Mouse (Mus musculus): Measurements from ENCODE around the gene Arg2. TPM values are rescaled to one million over a fixed set of nuclear protein-coding genes. Genes with fewer than 3 reads are reported as not detected.

Gene Arg2
- polyA plus RNA-seq, 1 experiment from 2014 or later = 1.4 TPM

DNA sequence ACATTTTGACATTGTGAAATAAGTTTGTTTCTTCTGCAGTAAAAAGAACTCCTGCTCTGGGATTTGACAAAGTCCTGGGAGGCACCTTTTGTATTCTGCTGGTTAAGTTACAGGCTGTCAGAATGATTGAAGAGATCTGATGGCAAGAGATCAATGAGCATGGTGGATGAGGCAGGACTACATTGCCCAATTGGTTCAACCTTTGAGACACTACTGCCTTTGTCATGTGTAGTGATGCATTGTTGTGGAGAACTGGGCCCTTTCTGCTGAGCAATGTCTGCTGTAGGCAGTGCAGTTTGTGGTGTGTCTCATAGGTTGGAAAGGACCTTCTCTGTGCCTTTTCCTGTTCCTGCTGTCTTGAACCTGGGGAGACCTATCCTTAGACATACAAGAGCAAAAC lies 10.8 kb downstream of the Arg2 start:
- no peak overlapping the region for H3K4me3 ChIP-seq (ENCODE audit: low read depth, low read length)
- no peak overlapping the region for H3K27ac ChIP-seq (ENCODE audit: low read length)
- no peaks in the 10 kb centered on the region for H3K27me3 ChIP-seq (ENCODE audit: control insufficient read depth, insufficient read depth, low read length)
- no peaks in the 10 kb centered on the region for H3K4me1 ChIP-seq (ENCODE audit: control insufficient read depth, insufficient read depth, low read length)
- H3K9ac ChIP-seq (replicated peaks; ENCODE audit: low read depth, low read length) = no peak overlapping the region
- H3K36me3 ChIP-seq (ENCODE audit: control insufficient read depth, insufficient read depth, low read length) = no peaks in the 10 kb centered on the region
- no peak overlapping the region for H3K4me2 ChIP-seq (replicated peaks; ENCODE audit: low read depth, low read length)
- ATAC-seq (ENCODE audit: insufficient number of reproducible peaks, insufficient read depth, low FRiP score, low read depth) = no peak
- H3K9me3 ChIP-seq (ENCODE audit: control insufficient read depth, low read depth, low read length) = no peaks in the 10 kb centered on the region

DNA sequence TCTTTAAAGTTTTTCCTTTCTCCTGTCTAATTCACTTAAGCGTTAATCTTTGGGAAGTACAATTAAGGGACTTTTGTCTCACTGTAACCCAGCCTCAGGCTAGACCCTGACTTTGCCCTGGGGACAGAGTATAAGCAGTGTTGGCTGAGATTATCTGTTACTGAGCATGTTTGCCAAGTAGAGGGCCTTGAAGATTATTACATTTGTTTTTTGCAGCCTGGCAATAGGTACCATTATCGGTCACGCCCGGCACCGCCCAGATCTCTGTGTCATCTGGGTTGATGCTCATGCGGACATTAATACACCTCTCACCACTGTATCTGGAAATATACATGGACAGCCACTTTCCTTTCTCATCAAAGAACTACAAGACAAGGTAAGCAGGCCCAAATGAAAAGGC lies 19.1 kb downstream of the Arg2 start:
- 91% methylated on average over 6 of the region's 6 CpGs for WGBS
- ATAC-seq (ENCODE audit: insufficient number of reproducible peaks, insufficient read depth, low FRiP score, low read depth) = no peak
- H3K36me3 ChIP-seq (ENCODE audit: control insufficient read depth, insufficient read depth, low read length) = peaks cover 6% of the 10 kb centered on the region; the same call in 1 of the 2 replicates
- no peak overlapping the region for H3K4me2 ChIP-seq (replicated peaks; ENCODE audit: low read depth, low read length)
- H3K27me3 ChIP-seq (ENCODE audit: control insufficient read depth, insufficient read depth, low read length) = no peaks in the 10 kb centered on the region
- H3K4me3 ChIP-seq (ENCODE audit: low read depth, low read length) = no peak overlapping the region
- H3K4me1 ChIP-seq (ENCODE audit: control insufficient read depth, insufficient read depth, low read length) = no peaks in the 10 kb centered on the region
- no peak overlapping the region for H3K9ac ChIP-seq (replicated peaks; ENCODE audit: low read depth, low read length)
- H3K9me3 ChIP-seq (ENCODE audit: control insufficient read depth, low read depth, low read length) = no peaks in the 10 kb centered on the region
- no peak overlapping the region for H3K27ac ChIP-seq (ENCODE audit: low read length)

DNA sequence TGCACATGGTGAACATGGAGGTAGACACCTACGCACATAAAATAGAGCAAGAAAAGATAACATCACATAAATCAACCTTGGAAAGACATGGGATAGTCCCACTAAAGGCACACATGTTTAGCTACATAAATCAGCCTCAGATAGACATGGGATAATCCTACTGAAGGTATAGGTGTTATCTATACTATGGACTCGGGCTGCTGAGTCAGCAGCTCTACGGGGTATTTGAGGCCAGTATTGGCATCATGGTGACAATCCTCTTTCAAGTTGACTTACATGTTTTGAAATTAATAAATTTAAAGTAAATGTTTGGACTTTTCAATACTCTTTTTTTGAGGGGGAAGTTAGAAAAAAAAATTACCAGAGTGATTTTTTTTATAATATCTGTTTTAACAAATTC lies 32.3 kb downstream of the Arg2 start:
- Histone ChIP-seq H3K4me1 (ENCODE audit: control insufficient read depth, insufficient read depth, low read length) (no peaks in the 10 kb centered on the region), H3K9ac (replicated peaks; ENCODE audit: low read depth, low read length) (no peak overlapping the region), H3K4me2 (replicated peaks; ENCODE audit: low read depth, low read length) (no peak overlapping the region), H3K9me3 (ENCODE audit: control insufficient read depth, low read depth, low read length) (no peaks in the 10 kb centered on the region), H3K4me3 (ENCODE audit: low read depth, low read length) (no peak overlapping the region), H3K36me3 (ENCODE audit: control insufficient read depth, insufficient read depth, low read length) (peaks cover 38% of the 10 kb centered on the region), H3K27me3 (ENCODE audit: control insufficient read depth, insufficient read depth, low read length) (no peaks in the 10 kb centered on the region), H3K27ac (ENCODE audit: low read length) (no peak overlapping the region)
- ATAC-seq (ENCODE audit: insufficient number of reproducible peaks, insufficient read depth, low FRiP score, low read depth) = no peak
- WGBS = 98% methylated on average over 3 of the region's 3 CpGs

DNA sequence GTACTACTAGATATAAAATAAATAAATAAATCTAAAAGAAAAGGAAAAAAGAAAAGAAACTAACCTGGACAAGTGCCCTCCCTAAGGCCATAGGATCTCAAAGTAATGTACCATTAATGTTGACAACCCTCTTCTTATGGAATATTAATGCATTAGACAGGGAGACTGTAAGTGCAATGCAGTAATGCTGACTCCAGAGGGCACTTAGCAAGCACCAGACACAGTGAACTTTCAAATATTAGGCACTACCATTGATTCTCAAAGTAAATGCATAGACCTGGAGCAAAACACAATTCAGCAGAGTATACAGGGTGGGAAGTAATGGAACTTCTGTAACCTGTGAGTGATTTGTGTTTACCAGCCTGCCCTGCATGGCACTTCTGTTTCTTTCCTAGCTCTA lies 38.6 kb downstream of the Arg2 start:
- H3K4me2 ChIP-seq (replicated peaks; ENCODE audit: low read depth, low read length) = no peak overlapping the region
- H3K36me3 ChIP-seq (ENCODE audit: control insufficient read depth, insufficient read depth, low read length) = peaks cover 10% of the 10 kb centered on the region
- peaks cover 6% of the 10 kb centered on the region; the same call in 1 of the 2 replicates for H3K4me1 ChIP-seq (ENCODE audit: control insufficient read depth, insufficient read depth, low read length)
- no peak for ATAC-seq (ENCODE audit: insufficient number of reproducible peaks, insufficient read depth, low FRiP score, low read depth)
- H3K27ac ChIP-seq (ENCODE audit: low read length) = no peak overlapping the region
- H3K27me3 ChIP-seq (ENCODE audit: control insufficient read depth, insufficient read depth, low read length) = no peaks in the 10 kb centered on the region
- H3K4me3 ChIP-seq (ENCODE audit: low read depth, low read length) = no peak overlapping the region
- H3K9ac ChIP-seq (replicated peaks; ENCODE audit: low read depth, low read length) = no peak overlapping the region
- H3K9me3 ChIP-seq (ENCODE audit: control insufficient read depth, low read depth, low read length) = no peaks in the 10 kb centered on the region

DNA sequence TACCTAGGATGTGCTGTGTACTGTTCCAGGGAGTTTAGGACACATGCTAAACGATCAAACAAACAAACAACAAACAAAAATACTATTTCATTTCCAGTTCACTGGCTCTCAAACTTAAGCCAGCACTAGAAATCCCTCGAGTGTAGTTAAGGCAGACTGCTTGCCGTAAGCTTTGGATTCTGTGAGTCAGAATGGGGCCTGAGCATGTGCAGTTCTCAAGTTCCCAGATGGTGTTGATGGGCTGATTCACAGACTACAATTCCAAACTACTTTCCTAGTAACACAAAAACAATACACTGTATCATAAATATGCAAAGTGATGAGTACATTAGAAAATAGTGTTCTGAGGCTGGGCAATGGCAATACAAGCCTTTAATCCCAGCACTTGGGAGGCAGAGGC lies 39.8 kb downstream of the Arg2 start:
- WGBS = 87% methylated on average over 3 of the region's 3 CpGs
- peaks cover 6% of the 10 kb centered on the region; the same call in 1 of the 2 replicates for H3K4me1 ChIP-seq (ENCODE audit: control insufficient read depth, insufficient read depth, low read length)
- no peaks in the 10 kb centered on the region for H3K9me3 ChIP-seq (ENCODE audit: control insufficient read depth, low read depth, low read length)
- H3K4me3 ChIP-seq (ENCODE audit: low read depth, low read length) = no peak overlapping the region
- no peak overlapping the region for H3K9ac ChIP-seq (replicated peaks; ENCODE audit: low read depth, low read length)
- H3K27me3 ChIP-seq (ENCODE audit: control insufficient read depth, insufficient read depth, low read length) = no peaks in the 10 kb centered on the region
- ATAC-seq (ENCODE audit: insufficient number of reproducible peaks, insufficient read depth, low FRiP score, low read depth) = no peak
- peaks cover 10% of the 10 kb centered on the region; the same call in 1 of the 2 replicates for H3K36me3 ChIP-seq (ENCODE audit: control insufficient read depth, insufficient read depth, low read length)
- no peak overlapping the region for H3K4me2 ChIP-seq (replicated peaks; ENCODE audit: low read depth, low read length)
- H3K27ac ChIP-seq (ENCODE audit: low read length) = no peak overlapping the region

DNA sequence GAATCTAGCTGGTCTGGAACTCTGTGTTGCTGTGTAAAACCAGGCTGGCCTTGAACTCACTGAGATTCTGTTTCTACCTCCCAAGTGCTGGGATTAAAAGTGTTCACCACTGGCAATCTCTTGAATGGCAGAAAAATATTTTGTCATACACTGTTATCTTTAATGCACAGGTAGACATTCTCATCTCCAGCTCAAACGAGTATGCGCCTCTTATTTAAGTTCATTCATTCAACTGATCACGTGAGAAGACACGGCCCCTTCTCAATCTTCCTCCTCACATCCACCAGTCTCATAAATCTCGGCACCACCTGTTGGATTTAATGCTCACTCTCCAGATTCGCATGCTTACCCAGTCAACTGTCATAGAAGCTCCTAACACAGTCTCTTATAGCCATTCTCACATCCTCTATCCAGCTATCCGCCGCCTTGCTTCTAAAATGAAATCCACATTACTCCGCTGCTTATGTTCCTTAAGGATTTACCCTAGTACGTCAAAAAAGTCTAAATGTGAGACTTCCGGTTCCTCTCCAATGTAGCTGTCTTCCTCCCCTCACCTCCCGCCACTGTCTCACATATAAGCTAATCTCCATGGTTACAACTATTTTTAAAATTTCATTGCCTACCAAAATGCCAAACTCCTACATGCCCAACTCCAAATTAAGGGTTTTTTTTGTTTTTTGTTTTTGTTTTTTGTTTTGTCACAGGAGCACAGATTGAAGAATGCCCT lies 40.9 kb downstream of the Arg2 start:
- Histone ChIP-seq H3K4me2 (replicated peaks; ENCODE audit: low read depth, low read length) (peak overlapping the region; percentile 66), H3K4me3 (ENCODE audit: low read depth, low read length) (peak overlapping the region; percentile 91), H3K36me3 (ENCODE audit: control insufficient read depth, insufficient read depth, low read length) (peaks cover 9% of the 10 kb centered on the region; the same call in 1 of the 2 replicates), H3K27me3 (ENCODE audit: control insufficient read depth, insufficient read depth, low read length) (no peaks in the 10 kb centered on the region), H3K9me3 (ENCODE audit: control insufficient read depth, low read depth, low read length) (no peaks in the 10 kb centered on the region), H3K9ac (replicated peaks; ENCODE audit: low read depth, low read length) (peak overlapping the region; percentile 76), H3K4me1 (ENCODE audit: control insufficient read depth, insufficient read depth, low read length) (peaks cover 6% of the 10 kb centered on the region; the same call in 1 of the 2 replicates), H3K27ac (ENCODE audit: low read length) (peak overlapping the region; percentile 95)
- no peak for ATAC-seq (ENCODE audit: insufficient number of reproducible peaks, insufficient read depth, low FRiP score, low read depth)
- WGBS = 25% methylated on average over 12 of the region's 12 CpGs

DNA sequence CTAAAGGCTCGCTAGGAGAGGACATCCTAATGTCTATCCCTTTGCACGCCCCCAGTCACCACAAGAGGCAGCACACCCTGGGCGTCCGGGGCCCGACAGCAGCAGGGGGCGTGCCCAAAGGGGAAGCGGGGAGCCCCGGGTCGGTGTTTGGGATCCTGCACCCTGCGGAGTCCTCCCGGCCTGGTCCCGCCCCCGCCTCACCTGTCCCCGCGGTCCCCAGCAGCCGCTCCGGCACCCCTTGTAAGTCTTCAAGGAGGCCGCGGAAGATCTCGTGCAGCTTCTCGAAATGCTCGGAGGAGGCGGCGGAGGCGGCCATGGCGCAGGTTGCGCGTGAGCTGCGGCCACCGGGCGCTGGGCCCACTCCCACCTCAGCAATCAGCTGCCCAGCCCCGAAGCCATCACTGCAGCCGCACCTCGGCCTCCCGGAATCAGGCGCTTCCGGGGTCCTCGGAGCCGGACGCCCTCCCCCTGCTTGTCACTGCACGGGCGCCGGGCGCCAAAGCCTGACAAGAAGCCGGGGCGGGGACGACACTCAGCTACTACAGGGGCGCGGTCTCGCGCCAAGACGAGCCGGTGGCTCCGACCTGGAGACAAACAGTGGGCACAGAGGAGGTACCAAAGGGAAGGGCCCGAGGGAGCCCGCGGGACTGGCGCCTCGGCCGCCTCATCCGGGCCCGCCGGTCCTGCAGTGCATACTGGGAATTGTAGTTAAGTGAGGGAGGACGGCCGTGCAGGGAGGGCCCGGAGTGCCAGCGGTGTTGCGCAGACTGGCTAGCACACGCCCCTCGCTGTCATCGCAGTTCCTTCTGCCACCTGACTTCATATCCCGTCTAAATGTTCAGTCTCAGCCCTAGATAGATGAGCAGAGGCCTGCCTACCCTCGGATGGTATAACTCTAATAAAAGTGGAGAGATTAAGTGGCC lies 41.7 kb downstream of the Arg2 start, which contains the start of gene Vti1b:
Gene Vti1b, minus strand, starts transcription at position 649 of the 923 bp plus-strand sequence.
- Histone ChIP-seq H3K9ac (replicated peaks; ENCODE audit: low read depth, low read length) (peak within 1 kb of the TSS; percentile 76), H3K4me3 (ENCODE audit: low read depth, low read length) (peak within 1 kb of the TSS; percentile 91), H3K27ac (ENCODE audit: low read length) (peak within 1 kb of the TSS; percentile 95), H3K4me1 (ENCODE audit: control insufficient read depth, insufficient read depth, low read length) (peaks cover 6% of the 10 kb centered on the region; the same call in 1 of the 2 replicates), H3K27me3 (ENCODE audit: control insufficient read depth, insufficient read depth, low read length) (no peaks in the 10 kb centered on the region), H3K36me3 (ENCODE audit: control insufficient read depth, insufficient read depth, low read length) (peaks cover 9% of the 10 kb centered on the region; the same call in 1 of the 2 replicates), H3K9me3 (ENCODE audit: control insufficient read depth, low read depth, low read length) (no peaks in the 10 kb centered on the region), H3K4me2 (replicated peaks; ENCODE audit: low read depth, low read length) (peak within 1 kb of the TSS; percentile 66)
- under 1% methylated on average over 73 of the region's 73 CpGs for WGBS
- peak; percentile 96 for ATAC-seq (ENCODE audit: insufficient number of reproducible peaks, insufficient read depth, low FRiP score, low read depth)

DNA sequence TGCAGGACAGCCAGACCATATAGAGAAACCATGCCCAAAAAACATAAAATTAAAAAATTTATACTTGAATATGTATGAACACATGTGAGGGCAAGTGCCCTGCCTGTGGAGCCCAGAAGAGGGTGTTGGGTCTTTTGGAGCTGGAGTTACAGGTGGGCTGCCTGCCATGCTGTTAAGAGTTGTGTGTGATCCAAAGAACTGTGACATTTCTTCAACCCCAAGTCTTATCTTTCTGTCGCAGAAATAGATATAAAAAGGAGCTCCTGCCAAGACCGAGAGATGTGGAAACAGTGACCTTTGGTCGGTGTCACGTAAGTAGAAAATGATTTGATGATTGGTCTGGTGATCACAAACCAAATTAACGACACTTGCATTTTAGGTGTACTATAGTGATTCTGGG lies 43.1 kb downstream of the Arg2 start:
- Histone ChIP-seq H3K4me1 (ENCODE audit: control insufficient read depth, insufficient read depth, low read length) (peaks cover 6% of the 10 kb centered on the region; the same call in 1 of the 2 replicates), H3K27ac (ENCODE audit: low read length) (no peak overlapping the region), H3K36me3 (ENCODE audit: control insufficient read depth, insufficient read depth, low read length) (peaks cover 9% of the 10 kb centered on the region; the same call in 1 of the 2 replicates), H3K4me2 (replicated peaks; ENCODE audit: low read depth, low read length) (no peak overlapping the region), H3K9me3 (ENCODE audit: control insufficient read depth, low read depth, low read length) (no peaks in the 10 kb centered on the region), H3K4me3 (ENCODE audit: low read depth, low read length) (no peak overlapping the region), H3K27me3 (ENCODE audit: control insufficient read depth, insufficient read depth, low read length) (no peaks in the 10 kb centered on the region), H3K9ac (replicated peaks; ENCODE audit: low read depth, low read length) (no peak overlapping the region)
- 77% methylated on average over 5 of the region's 5 CpGs for WGBS
- no peak for ATAC-seq (ENCODE audit: insufficient number of reproducible peaks, insufficient read depth, low FRiP score, low read depth)
